Mouse (Mus musculus): ENCODE measurements around the gene Esr1. TPM values are rescaled to one million over a fixed set of nuclear protein-coding genes. Genes with fewer than 3 reads are reported as not detected.
A peak's percentile ranks its signal among the peaks of the same experiment; 100 is the strongest.

Esr1 gene
- polyA plus RNA-seq, 1 experiment from 2014 or later, result 3.3 TPM

DNA sequence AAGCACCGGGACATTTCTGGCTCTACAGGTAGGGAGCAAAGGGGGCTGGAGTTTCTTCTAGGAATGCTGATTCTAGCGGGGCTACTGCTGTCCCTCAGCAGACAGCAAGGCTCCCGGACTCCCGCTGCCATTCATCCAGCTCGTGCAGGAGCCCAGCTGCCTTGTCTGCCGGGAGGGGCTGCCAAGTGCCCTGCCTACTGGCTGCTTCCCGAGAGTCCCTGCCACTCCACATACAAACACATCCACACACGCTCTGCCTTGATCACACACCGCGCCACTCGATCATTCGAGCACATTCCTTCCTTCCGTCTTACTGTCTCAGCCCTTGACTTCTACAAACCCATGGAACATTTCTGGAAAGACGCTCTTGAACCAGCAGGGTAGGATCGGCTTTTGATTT lies 98.5 kb downstream of the Esr1 start:
- no peak for TF ChIP-seq CTCF (IDR thresholded peaks at IDR 0.05; ENCODE audit: low read depth)
- Histone ChIP-seq H3K4me1 (replicated peaks; ENCODE audit: insufficient read depth, low read length) (peaks cover 14% of the 10 kb centered on the region; the same call in 1 of the 2 replicates), H3K9ac (ENCODE audit: low read depth, low read length) (0 out of 2 replicates have a peak overlapping the region, but pooled peaks have one; percentile 13), H3K4me2 (ENCODE audit: low read length) (peak overlapping the region; percentile 63), H3K9me3 (replicated peaks; ENCODE audit: low read length) (no peaks in the 10 kb centered on the region), H3K27ac (no peak overlapping the region), H3K4me3 (replicated peaks; ENCODE audit: low read depth, low read length) (peak overlapping the region; percentile 24), H3K27me3 (ENCODE audit: insufficient read depth, low read length) (peaks cover 21% of the 10 kb centered on the region), H3K36me3 (ENCODE audit: insufficient read depth, low read length) (no peaks in the 10 kb centered on the region)
- WGBS, result 1% methylated on average over 15 of the region's 15 CpGs
- ATAC-seq (replicated peaks; ENCODE audit: low FRiP score, low read depth) (no peak), DNase-seq (ENCODE audit: low spot score) (peak; percentile 32)

DNA sequence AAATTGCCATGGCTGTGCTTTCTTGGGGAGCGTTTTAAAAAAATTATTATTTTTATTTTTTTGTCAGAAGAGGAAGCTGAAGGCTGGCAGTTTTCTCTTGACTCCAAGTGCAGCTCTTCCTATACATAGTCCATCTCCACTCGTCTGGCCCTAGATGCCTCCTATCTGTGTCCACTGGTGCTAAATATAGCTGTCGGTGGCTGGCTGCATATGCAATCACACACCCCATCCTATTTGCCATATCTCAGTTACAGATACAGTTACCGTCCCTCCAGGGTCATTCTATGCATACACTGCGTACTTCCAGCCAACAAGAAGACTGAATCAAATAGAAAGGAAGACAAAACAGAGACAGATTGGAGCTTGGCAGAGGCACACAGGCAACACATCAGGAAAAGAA lies 100.0 kb downstream of the Esr1 start:
- WGBS, result 53% methylated on average over 5 of the region's 5 CpGs
- Histone ChIP-seq H3K9me3 (replicated peaks; ENCODE audit: low read length) (no peaks in the 10 kb centered on the region), H3K27me3 (ENCODE audit: insufficient read depth, low read length) (peaks cover 21% of the 10 kb centered on the region), H3K27ac (no peak overlapping the region), H3K36me3 (ENCODE audit: insufficient read depth, low read length) (no peaks in the 10 kb centered on the region), H3K4me3 (replicated peaks; ENCODE audit: low read depth, low read length) (no peak overlapping the region), H3K4me2 (ENCODE audit: low read length) (peak overlapping the region; percentile 95; the same call in 1 of the 2 replicates), H3K4me1 (replicated peaks; ENCODE audit: insufficient read depth, low read length) (peaks cover 14% of the 10 kb centered on the region; the same call in 1 of the 2 replicates), H3K9ac (ENCODE audit: low read depth, low read length) (no peak overlapping the region)
- ATAC-seq (replicated peaks; ENCODE audit: low FRiP score, low read depth) (no peak), DNase-seq (ENCODE audit: low spot score) (no peak)
- TF ChIP-seq CTCF (IDR thresholded peaks at IDR 0.05; ENCODE audit: low read depth), result no peak

DNA sequence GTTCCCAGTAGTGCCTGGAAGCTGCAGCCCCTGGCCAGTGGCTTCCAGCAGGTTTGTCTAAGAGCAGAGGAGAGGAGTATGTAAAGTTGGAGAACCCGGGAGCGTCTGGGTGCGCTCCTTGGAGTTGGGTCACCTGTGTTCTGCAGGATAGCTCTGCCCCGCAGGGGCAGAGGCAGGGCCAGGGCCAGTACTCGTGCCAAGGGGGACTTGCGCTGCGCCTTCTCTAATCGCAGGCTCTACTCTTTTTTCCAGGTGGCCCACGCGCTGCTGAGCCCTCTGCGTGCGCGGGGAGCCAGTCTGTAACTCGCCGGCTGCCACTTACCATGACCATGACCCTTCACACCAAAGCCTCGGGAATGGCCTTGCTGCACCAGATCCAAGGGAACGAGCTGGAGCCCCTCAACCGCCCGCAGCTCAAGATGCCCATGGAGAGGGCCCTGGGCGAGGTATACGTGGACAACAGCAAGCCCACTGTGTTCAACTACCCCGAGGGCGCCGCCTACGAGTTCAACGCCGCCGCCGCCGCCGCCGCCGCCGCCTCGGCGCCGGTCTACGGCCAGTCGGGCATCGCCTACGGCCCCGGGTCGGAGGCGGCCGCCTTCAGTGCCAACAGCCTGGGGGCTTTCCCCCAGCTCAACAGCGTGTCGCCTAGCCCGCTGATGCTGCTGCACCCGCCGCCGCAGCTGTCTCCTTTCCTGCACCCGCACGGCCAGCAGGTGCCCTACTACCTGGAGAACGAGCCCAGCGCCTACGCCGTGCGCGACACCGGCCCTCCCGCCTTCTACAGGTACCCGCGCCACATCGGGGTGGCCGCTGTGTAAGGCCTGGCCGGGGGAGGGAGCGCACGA lies 100.9 kb downstream of the Esr1 start:
- 3% methylated on average over 53 of the region's 68 CpGs for WGBS
- ATAC-seq (replicated peaks; ENCODE audit: low FRiP score, low read depth), result peak; percentile 69
- peaks cover 21% of the 10 kb centered on the region for H3K27me3 ChIP-seq (ENCODE audit: insufficient read depth, low read length)

DNA sequence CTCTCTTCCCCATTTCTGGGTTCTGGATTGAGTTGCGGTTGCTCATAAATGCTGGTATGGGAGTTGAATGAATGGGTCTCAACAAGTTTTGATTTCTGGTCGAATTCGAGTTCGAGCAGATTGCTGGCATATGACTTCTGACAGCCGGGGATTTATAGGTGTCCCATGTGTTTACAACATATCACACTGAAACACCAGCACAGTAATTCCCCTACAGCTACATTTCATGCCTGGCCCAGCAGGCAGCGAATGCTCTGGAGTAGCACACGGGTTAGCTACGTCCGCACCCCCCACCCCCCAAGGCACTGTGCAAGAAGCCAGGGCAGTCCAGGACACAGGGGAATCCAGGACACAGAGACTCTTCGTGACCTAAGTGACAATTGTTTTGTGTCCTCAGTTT lies 102.0 kb downstream of the Esr1 start:
- no peak overlapping the region for H3K4me2 ChIP-seq (ENCODE audit: low read length)
- no peaks in the 10 kb centered on the region for H3K36me3 ChIP-seq (ENCODE audit: insufficient read depth, low read length)
- peaks cover 21% of the 10 kb centered on the region for H3K27me3 ChIP-seq (ENCODE audit: insufficient read depth, low read length)
- WGBS, result 60% methylated on average over 10 of the region's 10 CpGs
- no peak for TF ChIP-seq CTCF (IDR thresholded peaks at IDR 0.05; ENCODE audit: low read depth)
- no peak overlapping the region for H3K4me3 ChIP-seq (replicated peaks; ENCODE audit: low read depth, low read length)
- no peaks in the 10 kb centered on the region for H3K9me3 ChIP-seq (replicated peaks; ENCODE audit: low read length)
- H3K4me1 ChIP-seq (replicated peaks; ENCODE audit: insufficient read depth, low read length), result peaks cover 14% of the 10 kb centered on the region; the same call in 1 of the 2 replicates
- DNase-seq (ENCODE audit: low spot score), result no peak
- no peak overlapping the region for H3K27ac ChIP-seq
- no peak overlapping the region for H3K9ac ChIP-seq (ENCODE audit: low read depth, low read length)
- no peak for ATAC-seq (replicated peaks; ENCODE audit: low FRiP score, low read depth)

More for the DNA sequence above, 100.9 kb downstream of the Esr1 start:
- Histone ChIP-seq H3K36me3 (ENCODE audit: insufficient read depth, low read length) (no peaks in the 10 kb centered on the region), H3K4me1 (replicated peaks; ENCODE audit: insufficient read depth, low read length) (peaks cover 14% of the 10 kb centered on the region; the same call in 1 of the 2 replicates), H3K9ac (ENCODE audit: low read depth, low read length) (peak overlapping the region; percentile 49), H3K4me3 (replicated peaks; ENCODE audit: low read depth, low read length) (peak overlapping the region; percentile 46), H3K9me3 (replicated peaks; ENCODE audit: low read length) (no peaks in the 10 kb centered on the region), H3K4me2 (ENCODE audit: low read length) (peak overlapping the region; percentile 95), H3K27ac (no peak overlapping the region)
- TF ChIP-seq CTCF (IDR thresholded peaks at IDR 0.05; ENCODE audit: low read depth), result no peak; the same call in 1 of the 2 replicates
- DNase-seq (ENCODE audit: low spot score), result no peak

DNA sequence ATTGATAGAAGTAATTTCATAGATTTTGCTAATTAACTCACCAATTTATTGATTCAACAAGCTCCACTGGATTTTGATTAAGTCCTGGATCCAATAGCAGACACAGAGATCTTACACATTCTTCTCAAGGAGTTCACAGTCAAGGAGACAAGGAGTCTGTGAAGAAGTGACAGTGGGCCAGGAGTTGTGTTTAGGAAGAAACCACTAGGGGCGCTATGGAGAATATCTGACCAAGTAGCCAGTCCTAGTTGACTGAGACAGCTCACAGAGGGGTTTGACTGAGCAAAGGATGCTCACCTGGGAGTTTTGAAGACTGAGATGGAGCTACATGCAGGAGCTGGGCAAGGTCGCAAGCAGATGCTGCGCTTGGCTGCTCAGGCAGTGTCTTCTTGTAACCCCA lies 113.5 kb downstream of the Esr1 start:
- H3K9me3 ChIP-seq (replicated peaks; ENCODE audit: low read length), result no peaks in the 10 kb centered on the region
- no peaks in the 10 kb centered on the region for H3K27me3 ChIP-seq (ENCODE audit: insufficient read depth, low read length)
- no peak overlapping the region for H3K4me2 ChIP-seq (ENCODE audit: low read length)
- no peaks in the 10 kb centered on the region for H3K36me3 ChIP-seq (ENCODE audit: insufficient read depth, low read length)
- peak; percentile 62 for TF ChIP-seq CTCF (IDR thresholded peaks at IDR 0.05; ENCODE audit: low read depth)
- H3K4me1 ChIP-seq (replicated peaks; ENCODE audit: insufficient read depth, low read length), result no peaks in the 10 kb centered on the region
- ATAC-seq (replicated peaks; ENCODE audit: low FRiP score, low read depth) (no peak), DNase-seq (ENCODE audit: low spot score) (peak; percentile 53)
- H3K9ac ChIP-seq (ENCODE audit: low read depth, low read length), result no peak overlapping the region
- no peak overlapping the region for H3K4me3 ChIP-seq (replicated peaks; ENCODE audit: low read depth, low read length)
- 37% methylated on average over 3 of the region's 3 CpGs for WGBS
- no peak overlapping the region for H3K27ac ChIP-seq

DNA sequence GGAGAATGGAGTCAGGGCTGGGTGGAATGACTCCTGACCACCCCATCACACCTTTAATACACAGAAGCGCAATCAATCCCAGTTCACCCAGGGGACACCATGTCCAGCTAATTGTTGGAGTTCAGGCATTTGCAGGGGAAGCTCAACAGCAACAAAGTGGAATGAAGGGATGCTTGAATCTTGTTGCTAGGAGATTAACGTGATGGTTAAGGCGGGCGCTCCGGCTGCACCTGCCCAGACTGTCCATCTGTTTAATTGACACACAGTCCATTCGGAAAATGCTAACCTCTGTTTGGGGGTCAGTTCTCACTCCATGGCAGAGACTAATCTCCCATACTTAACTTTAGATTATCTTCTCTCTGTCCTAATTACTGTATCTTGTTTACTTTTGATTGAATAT lies 114.7 kb downstream of the Esr1 start:
- no peak overlapping the region for H3K4me3 ChIP-seq (replicated peaks; ENCODE audit: low read depth, low read length)
- H3K27me3 ChIP-seq (ENCODE audit: insufficient read depth, low read length), result no peaks in the 10 kb centered on the region
- TF ChIP-seq CTCF (IDR thresholded peaks at IDR 0.05; ENCODE audit: low read depth), result no peak
- H3K4me2 ChIP-seq (ENCODE audit: low read length), result no peak overlapping the region
- no peak overlapping the region for H3K27ac ChIP-seq
- no peak overlapping the region for H3K9ac ChIP-seq (ENCODE audit: low read depth, low read length)
- 74% methylated on average over 6 of the region's 6 CpGs for WGBS
- H3K9me3 ChIP-seq (replicated peaks; ENCODE audit: low read length), result no peaks in the 10 kb centered on the region
- DNase-seq (ENCODE audit: low spot score) (no peak), ATAC-seq (replicated peaks; ENCODE audit: low FRiP score, low read depth) (no peak)
- no peaks in the 10 kb centered on the region for H3K36me3 ChIP-seq (ENCODE audit: insufficient read depth, low read length)
- H3K4me1 ChIP-seq (replicated peaks; ENCODE audit: insufficient read depth, low read length), result no peaks in the 10 kb centered on the region

Data from kidney, postnatal 0 days (tissue).